Mouse (Mus musculus): ENCODE results near the gene Rasgrf2.

Gene Rasgrf2

DNA sequence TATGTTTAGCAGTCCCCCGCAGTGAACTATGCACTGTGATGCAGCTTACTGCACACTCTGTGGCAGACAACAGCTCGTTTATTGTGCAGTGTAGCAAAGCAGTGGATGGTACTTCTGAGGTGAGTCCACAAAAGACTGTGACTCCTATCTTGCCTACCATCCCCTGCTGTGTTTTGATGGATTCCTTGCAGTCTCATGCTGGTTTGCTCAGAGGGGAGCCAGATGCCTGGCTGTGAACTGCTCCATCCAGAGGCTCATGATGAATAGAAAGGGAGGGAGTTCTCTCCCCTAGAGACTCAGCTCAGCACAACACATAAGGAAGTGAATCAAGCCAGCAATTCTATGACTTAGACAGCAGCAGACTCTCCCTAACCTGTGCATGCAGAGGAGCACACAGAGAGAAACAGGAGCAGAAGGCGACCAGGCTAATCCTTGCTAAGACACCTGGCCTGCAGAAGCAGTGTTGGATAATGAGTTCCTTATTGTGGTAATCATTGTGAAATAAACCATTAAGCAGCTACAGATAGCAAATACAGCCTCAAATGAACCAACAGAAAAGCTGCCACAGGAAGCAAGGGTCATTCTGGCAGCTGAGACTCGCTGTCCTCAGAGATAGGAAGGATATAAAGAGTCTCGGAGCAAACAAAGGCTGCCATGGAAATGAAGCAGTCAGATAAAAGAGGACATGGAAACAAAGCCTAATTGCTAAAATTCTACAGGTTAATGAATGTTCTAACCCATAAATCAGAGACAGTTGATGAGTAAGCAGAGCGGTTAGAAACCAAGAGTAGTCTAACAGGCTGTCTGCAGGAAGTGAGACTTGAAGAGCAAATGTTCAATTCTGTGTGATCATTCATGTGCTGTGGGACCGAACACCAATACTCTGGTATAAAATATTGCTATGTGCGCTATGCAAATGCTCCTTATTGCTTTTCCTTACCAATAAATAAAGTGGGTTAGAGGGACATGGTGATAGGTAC, 89.6 kb downstream of the Rasgrf2 start:
- peak; percentile 44 for ATAC-seq (ENCODE audit: low TSS enrichment)

DNA sequence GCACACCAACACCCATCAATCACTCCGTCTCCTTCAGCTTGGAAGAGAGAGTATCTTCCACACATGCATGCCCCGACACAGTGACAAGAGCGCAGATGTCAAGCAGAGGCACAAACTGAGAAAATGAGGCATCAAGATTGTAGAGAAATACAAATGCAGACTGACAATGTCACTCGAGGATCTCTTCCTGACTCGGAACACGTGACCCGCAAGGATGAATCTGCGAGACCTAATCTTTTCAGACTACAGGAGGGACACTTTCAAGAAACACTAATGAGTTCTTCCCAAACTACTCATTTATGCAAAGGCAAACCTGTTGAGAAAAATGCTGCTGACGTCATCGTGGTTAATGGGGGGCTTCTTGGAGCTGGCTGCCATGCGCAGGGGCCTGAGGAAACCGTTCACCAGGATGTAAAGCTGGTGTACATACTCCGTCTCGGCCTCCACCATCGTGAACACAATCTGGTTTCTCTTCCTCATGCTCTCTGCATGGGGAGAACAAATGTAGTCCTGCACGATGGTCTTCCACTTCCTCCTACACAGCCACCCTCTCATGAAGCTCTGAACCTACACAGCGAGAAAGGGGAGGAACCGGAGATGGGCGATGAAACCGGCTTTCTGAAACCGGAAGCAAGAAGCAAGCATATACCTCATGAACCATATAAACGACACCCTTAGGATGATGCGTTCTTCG, 100.9 kb downstream of the Rasgrf2 start:
- no peak for ATAC-seq (ENCODE audit: low TSS enrichment)

DNA sequence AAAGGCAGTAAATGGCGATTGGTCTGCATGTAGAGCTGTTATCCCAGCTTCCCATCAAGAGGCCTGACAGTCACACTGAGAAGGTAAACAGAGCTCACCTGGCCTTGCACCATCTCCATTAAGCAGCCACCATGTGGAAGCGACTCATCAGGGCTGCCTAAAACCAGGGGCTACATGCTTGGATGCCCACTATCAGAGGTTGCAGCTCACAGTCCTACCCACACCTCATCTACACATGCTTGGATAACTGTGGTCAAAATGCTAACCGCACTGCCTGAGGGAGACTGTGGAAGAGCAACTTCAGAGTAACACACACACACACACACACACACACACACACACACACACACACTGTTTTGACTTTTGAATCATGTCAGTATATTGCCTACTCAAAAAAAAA, 101.8 kb downstream of the Rasgrf2 start:
- ATAC-seq (ENCODE audit: low TSS enrichment) = no peak

DNA sequence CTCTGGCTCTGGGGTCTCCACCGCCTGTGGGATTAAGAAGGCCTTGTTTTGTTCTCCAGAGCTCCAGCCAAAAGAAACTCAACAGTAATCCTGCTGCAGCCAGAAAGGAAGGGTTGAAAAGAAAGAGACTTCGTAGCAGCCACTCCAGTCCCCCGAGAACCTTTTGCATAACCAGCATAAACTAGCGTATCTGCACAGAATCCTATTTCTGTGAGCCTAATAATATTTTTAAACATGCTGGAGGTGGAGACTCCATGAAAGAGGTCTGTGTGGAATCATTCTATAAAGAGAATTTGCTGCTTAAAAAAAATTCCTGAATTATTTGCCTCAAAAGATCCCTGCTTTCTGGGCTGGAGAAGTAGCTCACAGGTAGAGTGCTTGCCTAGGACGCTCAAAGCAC, 103.5 kb downstream of the Rasgrf2 start:
- peak; percentile 70 for ATAC-seq (ENCODE audit: low TSS enrichment)

DNA sequence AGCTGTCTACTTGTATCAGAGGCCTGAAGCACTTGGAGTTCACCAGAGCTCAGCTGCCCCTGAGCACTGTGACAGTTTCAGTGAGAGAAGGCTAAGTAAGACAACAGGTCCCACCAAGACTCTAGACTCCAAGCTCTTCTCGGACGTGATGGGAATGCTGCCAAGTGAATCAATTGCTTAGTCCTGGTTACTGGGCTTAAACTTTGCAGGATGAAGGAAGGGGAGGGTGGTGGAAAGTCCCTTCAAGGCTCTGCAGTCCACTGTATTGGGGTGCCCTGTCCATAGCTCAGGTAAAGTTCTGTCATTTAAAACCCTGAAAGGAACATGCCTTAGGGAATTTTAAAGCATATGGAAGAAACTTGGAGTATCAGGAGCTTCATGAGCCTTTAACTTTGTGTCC, 104.8 kb downstream of the Rasgrf2 start:
- no peak for ATAC-seq (ENCODE audit: low TSS enrichment)

DNA sequence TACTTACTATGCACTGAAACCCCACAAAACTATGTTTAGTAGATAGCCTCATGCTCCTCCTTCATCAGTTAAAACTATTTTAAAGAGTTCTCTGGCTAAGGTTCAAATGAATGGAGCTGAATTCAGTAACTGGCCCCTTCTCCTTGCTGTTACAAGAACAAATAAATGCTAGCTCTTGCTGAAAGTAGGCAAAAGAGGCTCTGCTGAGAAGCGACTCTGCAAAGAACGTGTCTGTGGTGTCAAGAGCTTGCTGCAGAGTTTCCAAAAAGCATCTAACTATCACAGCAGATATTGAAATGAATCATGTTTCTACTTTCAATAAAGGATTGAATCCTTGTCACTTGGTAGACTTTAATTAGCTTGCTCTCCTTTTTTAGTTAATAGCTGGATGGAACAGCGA, 106.3 kb downstream of the Rasgrf2 start:
- peak; percentile 53 for ATAC-seq (ENCODE audit: low TSS enrichment)

DNA sequence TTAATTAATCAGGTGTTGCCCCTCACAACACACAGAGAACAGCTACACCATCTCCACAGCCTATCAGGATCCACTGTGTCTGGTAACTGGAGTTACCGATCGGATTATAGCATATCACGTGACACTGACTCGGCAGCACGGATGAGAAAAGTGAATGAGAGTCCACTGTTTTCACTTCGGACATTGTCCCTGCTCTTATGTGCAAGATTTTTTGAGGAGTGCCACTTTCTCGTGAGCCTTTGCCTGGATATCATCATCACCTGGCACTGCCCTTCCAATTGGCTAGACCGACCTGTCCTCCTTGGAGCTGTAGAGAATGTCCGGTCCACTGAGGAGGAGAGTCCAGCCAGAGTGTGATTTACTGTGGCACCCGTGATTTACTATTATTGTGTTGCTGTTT, 109.3 kb downstream of the Rasgrf2 start:
- no peak for ATAC-seq (ENCODE audit: low TSS enrichment)

DNA sequence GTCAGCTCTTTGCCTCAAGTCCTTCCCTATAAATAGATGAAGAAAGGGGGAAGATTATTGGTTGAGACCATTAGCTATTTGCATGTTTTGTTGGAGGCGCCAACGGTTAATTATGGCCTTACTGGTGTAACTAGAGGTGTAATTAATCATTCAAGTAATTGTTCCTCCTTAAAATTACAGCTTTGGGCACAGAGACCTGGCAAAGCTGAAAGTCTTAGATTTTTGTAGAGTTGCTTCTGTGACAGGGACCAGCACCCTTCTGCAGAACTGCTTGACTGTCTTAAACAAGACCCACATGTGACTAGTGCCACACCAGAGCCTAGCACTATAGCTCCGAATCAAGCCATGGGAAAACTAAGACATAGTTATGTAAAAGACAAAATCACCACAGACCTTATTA, 134.5 kb downstream of the Rasgrf2 start:
- no peak for ATAC-seq (ENCODE audit: low TSS enrichment)

DNA sequence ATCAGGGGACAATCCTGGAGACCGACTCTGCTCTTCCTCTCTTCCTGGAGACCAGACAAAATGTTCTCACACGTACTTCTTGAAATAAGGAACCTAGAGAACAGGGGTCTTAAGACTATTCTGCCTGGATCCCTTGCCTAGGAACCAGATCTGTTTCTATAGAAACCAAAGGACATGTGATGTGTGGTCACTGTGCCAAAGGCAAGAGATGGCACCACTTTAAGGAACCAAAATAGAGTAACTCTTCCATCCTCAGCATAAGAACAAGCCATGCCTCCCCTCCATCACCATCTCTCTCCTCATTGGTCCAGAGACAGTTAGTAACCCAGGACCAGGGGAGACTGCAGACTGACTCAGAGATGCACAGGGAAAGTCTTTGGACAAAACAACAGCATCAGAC, 140.0 kb downstream of the Rasgrf2 start:
- ATAC-seq (ENCODE audit: low TSS enrichment) = peak; percentile 21; the same call in 1 of the 2 replicates

DNA sequence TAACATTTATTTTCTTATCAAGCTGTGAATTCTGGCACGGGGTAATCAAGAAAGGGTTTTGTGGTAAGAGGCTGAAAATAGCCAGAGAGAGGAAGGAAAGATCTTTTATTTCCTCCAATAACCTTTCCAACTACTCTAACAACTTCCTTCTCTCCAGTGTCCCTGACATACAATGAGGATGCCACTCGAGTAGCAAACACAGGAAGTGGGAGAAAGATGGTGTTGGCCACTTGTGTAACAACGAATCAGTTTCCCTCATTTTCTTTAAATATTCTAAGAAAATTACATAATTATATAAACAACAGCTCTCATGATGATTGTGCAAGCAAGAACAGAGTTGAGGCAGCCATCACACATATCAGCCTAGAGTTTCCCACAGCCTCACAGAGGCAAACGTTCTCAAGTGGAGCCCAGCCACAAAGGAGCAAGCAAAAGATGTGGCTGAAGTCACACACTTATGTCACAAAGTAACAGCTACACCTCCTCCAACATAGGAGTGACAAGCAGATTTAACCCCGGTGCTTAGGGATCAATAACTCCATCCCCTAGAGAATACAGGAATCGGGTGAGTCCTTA, 140.7 kb downstream of the Rasgrf2 start:
- no peak for ATAC-seq (ENCODE audit: low TSS enrichment)

DNA sequence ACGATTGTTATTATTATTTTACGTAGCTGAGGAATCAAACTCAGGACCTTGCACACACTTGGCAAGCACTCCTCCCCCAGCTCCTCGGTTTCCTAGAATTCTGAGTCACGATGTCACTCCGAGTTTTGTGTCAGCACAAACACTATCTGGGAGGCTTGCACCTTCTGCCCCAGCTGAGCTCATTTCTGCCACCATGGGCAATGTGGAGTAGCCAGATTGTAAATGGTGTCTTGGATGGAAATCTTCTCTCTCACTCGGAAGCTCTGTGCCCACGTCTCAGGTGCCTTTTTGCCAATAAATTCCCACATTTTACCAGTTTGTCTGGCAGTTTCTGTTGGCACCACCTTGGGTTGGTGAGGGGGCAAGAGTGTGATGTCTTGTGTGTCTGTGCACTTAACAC, 143.1 kb downstream of the Rasgrf2 start:
- ATAC-seq (ENCODE audit: low TSS enrichment) = peak; percentile 75

DNA sequence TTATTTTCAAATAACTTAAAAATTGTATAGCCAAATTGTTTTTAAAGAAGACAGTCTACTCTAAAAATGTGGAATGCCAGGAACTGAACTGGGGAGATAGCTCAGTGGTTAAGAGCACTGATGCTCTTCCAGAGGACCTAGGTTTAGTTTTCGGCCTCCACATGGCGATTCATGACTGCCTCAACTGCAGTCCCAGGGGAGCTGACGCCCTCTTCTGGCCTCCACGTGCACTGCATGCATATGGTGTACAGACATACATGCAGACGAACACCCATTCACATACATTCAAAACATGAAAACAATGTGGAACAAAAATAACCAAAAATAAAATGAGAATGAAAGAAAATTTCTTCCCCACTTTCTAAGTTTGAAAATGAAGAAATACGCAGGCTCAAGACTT, 144.5 kb downstream of the Rasgrf2 start:
- ATAC-seq (ENCODE audit: low TSS enrichment) = no peak

DNA sequence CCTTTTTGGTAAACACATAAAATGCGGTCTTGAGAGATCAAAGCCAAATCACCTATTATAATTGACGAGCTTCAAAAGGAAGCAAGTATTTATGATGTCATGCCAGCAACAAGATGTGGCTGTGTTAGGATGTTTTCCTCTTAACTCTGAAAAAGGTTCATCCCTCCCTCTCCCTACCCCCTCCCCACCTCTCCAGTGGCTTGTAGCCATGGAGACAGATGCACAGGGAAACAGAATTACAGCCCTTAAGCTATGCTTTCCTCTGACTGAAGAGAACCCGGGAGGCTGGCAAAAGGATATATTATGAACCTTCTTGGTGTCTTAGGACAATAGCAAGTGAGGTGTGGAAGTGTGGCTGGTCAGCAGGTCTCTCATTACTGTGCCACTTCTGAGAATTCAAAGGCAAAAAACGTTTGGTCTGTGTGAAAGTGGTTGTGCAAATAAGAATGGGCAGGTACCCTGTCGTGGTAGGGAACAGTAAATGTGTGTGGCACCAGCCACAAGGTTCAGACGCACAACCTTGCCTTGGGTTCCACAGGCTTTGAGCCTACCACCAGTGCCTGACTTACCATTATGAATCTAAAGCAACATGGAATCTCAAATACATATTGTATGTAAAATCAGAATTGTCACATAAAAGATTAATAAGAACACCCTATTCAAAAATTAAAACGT, 145.4 kb downstream of the Rasgrf2 start:
- no peak for ATAC-seq (ENCODE audit: low TSS enrichment)

DNA sequence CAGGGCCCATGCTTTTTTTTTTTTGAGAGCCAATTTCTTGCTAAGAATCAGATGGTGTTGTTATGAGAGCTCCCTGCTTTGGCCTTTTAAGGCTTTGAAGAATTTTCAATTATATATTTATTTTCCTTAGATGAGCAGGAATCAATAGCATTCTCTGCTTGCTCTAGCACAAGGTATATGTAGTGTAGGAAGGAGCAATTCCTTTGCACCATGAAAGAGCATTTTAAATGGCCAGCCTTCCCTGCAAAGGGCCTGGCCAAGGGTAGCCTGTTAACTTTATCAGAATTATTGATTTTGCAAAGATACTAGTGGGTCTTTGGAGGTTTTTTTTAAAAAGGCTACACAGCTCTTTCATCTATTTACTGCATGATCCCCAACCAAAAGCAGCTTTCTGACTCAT, 146.4 kb downstream of the Rasgrf2 start:
- ATAC-seq (ENCODE audit: low TSS enrichment) = no peak

DNA sequence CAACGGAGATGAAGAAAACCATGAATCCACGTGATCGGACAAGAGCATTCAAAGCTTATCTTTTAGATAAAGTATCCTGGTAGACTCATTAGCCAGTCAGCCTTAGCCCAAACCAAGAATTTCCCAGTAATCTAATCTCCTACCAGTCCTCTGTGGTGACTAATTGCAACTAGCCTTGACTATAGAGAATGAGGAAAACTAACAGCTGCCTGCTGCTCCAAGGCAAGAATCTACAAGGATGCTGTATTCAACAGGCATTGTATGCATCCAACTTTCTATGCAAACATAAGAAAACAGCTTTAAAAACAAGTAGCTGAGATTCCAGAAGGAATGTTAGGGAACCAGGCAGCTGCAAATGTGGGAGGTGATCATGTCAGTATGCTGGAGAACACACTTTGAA, 149.4 kb downstream of the Rasgrf2 start:
- no peak for ATAC-seq (ENCODE audit: low TSS enrichment)

DNA sequence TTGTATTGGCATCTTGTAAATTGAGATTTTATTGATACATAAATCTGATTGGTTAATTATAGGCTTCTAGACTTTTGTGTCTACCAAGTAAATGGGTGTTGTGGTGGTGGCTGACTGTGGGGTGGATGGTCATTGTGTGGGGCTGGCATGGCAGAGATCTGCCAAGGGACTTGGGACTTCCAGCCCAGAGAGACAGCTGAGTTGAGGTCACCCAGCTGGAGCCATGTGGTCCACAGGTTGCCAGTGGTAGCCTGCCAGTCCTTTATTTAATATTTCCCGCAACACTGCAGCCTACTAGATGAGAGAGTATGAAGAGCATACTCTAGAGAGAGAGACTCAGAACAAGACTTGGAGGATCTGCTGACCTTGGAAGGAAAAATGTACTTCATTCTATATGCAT, 150.0 kb downstream of the Rasgrf2 start:
- no peak for ATAC-seq (ENCODE audit: low TSS enrichment)

DNA sequence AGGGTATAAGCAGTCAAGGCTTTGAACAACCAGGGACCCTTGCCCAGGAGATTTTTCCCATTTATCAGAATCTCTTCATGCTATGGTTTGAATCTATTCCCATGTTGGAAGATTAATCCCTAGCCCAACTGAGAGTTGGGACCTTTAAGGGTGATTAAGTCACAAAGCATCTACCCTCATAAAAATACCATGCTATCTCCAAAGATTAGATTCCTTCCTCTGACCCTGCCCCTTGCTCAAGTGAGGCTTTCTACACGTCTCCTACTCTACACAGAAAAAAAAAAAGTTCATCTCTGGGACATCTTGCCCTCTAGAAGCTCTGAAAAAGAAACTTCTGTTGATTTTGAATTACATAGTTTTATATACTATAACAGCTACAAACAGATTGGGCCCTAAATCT, 154.5 kb downstream of the Rasgrf2 start:
- no peak for ATAC-seq (ENCODE audit: low TSS enrichment)

DNA sequence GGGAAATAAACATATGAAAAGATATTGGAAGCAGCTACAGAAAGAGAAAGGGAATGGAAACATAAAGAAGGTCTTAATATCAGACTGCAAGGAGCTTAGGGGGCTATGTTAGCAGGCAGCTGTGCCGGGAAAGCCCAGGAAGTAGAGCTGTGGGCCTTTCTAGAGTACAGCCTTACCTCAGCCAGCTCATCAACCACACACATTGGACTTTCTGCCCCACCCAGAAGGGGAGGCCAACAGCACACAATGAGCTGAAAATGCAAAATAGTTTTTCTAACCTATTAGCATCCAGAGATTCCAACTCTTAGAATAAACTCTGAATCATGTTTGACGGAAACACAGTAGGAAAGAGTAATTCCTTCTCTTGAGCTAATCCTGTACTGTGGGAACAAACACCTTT, 154.9 kb downstream of the Rasgrf2 start:
- ATAC-seq (ENCODE audit: low TSS enrichment) = no peak

DNA sequence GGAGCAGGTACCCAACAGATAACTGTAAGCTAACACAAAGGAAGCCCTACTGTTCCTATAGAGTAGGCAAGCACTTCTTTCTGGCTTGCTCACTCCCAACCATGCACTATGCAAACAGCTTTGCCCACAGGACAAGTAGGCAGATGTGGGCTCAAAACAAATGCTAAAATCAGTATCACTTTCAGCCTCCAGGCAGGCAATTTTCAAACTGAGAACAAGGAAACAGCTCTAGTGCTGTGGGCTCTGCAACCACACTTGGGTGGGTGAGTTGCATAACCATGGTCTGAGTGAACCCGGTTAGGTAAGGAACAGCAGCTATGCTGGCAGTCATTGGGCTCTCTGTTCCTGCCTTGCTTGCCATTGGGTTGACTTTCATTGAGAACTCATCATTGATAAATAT, 157.3 kb downstream of the Rasgrf2 start:
- ATAC-seq (ENCODE audit: low TSS enrichment) = peak; percentile 96

DNA sequence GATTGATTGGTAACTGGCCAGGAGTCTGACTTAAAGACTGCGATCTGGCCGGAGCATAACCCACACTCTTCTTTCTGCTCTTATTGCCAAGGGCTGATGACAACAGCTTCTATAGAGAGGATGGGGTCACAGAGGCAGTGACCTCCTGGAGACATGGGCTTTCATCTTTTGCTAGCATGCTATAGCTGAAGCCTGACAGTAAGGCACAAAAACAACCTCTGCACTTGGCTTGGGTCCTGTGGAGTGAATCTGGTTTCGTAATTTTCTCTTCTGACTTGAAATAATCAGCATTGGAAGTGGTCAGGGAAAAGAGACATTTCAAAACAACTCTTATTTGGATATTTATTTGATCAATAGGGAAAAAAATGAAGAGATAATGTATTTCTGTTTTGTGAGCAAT, 160.2 kb downstream of the Rasgrf2 start:
- no peak for ATAC-seq (ENCODE audit: low TSS enrichment)

DNA sequence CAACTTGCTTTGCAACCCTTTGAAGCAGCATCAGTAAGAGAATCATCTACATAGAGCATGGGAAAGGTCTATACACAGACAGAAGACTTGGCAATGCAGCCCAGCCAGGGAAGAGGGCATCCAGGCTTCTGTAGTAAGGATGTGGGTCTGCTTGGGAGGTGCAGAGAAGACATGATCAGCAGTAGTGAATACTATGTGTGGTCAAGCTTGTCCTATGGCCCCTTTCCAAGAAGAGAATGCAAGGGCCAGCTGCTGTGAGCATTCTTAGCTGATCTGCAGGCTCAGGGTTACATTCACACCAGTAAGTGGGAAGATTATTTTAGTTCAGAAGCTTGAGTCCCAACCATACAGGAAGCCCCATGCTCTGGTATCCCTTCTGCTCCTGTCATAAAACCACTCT, 175.0 kb downstream of the Rasgrf2 start:
- peak; percentile 31 for ATAC-seq (ENCODE audit: low TSS enrichment)

DNA sequence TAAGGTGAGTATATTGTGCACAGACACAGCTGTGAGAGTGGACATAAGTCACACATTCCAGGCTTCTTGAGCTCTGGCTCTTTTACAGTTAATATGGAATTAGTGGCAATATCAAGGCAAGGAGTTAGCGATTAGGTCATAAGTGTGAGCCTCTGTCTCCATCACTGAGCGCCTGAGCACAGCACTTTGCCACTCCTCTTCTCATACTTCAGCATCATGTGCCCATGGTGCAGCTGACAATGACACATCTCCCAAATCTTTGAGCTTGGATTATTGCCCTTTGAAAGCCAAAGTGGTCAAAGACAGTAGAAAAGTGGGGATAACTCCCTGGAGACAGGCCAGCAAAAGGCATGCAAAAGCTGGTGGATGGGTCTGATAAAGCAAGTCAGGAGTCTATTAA, 175.8 kb downstream of the Rasgrf2 start:
- peak; percentile 19; the same call in 1 of the 2 replicates for ATAC-seq (ENCODE audit: low TSS enrichment)

Data from frontal cortex, adult (tissue).